Mouse (Mus musculus) cortical plate, adult 2 months (tissue): Measurements from ENCODE around the gene Tiam2.

Experiments
- CTCF ChIP-seq: fragments of 200-500 bp; IDR thresholded peaks from 2 replicates; pipeline ENCODE4 v1.5.1; 2011; ENCODE audit warnings: mild to moderate bottlenecking, control low read depth, low read length; ENCODE audit not compliant: insufficient read depth; ENCODE audit errors: extremely low read depth
- POLR2A ChIP-seq: fragments of 200-500 bp; IDR thresholded peaks from 2 replicates; pipeline ENCODE4 v1.6.1; 2011; ENCODE audit warnings: mild to moderate bottlenecking, low read length, control low read depth; ENCODE audit not compliant: insufficient read depth; ENCODE audit errors: extremely low read depth

GRCm38 (mm10) chr17:3557331-3558311, 231.2 kb downstream of the Tiam2 start, which contains the start of gene Tfb1m:
- TF ChIP-seq POLR2A, result peak; percentile 74
- no peak for TF ChIP-seq CTCF
